Mouse (Mus musculus) ES-E14 (cell line): ENCODE data around the gene H2-Ob.

ENCODE experiments used
- CHD2 ChIP-seq: IDR thresholded peaks from 2 replicates; pipeline ENCODE4 v1.6.1; 2014; ENCODE audit warnings: mild to moderate bottlenecking, low read depth, low read length, inconsistent platforms
- HCFC1 ChIP-seq: IDR thresholded peaks from 2 replicates; pipeline ENCODE4 v1.6.1; 2012; ENCODE audit warnings: low read length, inconsistent platforms, borderline replicate concordance; ENCODE audit not compliant: insufficient read depth
- MAFK ChIP-seq: IDR thresholded peaks from 2 replicates; pipeline ENCODE4 v1.6.1; 2014; ENCODE audit warnings: mild to moderate bottlenecking, low read depth, low read length, inconsistent platforms; ENCODE audit not compliant: insufficient read depth
- ZC3H11A ChIP-seq: IDR thresholded peaks from 2 replicates; pipeline ENCODE4 v1.6.1; 2012; ENCODE audit warnings: low read depth, mild to moderate bottlenecking, inconsistent platforms, low read length, borderline replicate concordance
- ZNF384 ChIP-seq: IDR thresholded peaks from 2 replicates; pipeline ENCODE4 v1.6.1; 2012; ENCODE audit warnings: low read depth, low read length, inconsistent platforms

DNA sequence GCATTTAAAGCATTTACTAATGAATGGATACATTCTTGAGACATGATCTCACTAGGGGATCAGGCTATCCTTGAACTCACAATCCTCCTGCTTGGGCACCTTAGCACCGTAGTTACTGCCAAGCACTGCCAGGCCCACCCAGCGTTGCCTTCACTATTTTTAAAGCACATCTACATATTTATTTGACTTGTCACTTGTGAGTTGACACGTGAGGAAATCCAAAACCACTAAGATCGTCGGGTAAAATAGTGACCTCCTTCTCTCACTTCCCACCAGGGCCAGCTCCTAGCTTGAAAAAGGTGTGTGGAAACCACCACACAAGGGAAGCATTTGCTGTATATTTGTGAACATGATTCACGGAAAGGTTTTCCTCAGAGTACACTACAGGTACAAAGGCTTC, 48.3 kb downstream of the H2-Ob start:
- TF ChIP-seq ZC3H11A: no peak
- TF ChIP-seq HCFC1: no peak
- no peak for TF ChIP-seq ZNF384
- TF ChIP-seq MAFK: no peak
- no peak for TF ChIP-seq CHD2
